Comparison of ENCODE assay signal across 8 mouse cellular contexts in the genomic region with DNA sequence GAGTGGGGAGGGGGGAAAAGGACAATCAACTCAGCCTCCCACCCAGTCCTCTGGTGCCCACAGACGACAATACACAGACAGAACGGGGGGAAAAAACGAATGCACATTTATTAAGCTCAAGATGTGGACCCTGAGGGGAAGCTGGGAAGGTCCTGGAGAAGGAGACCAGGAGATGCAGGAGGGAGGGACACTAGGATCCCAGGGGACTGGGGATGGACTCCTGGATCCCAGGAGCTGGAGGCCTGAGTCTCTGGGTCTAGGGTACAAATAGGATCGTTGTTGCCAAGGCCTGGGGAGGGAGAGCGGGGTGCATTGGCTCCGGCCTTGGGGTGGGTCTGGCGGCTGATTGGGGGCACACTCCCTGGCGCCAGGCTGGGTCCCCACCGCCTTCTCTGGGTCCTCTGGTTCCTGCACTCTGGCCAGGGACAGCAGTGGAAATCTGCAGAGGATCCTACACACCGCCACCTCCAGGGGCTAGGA. TPM values are rescaled to one million over a fixed set of nuclear protein-coding genes. Genes with fewer than 3 reads are reported as not detected.
DNase-seq lines count a peak whose midpoint lies in the region; ATAC-seq and TF ChIP-seq lines count a peak whose summit lies in the region.

Fxyd5 (minus strand) TSS at position 51 of the 480 bp plus-strand sequence.

- no peaks in the 10 kb centered on the region for H3K27me3 ChIP-seq in kidney, postnatal 0 days (ENCODE audit: insufficient read depth, low read length)
- H3K27me3 ChIP-seq in heart, embryonic 11.5 days (ENCODE audit: control insufficient read depth, insufficient read depth, low read length) = peaks cover 52% of the 10 kb centered on the region
- H3K27me3 ChIP-seq in midbrain, embryonic 16.5 days (ENCODE audit: control insufficient read depth, insufficient read depth, low read depth, low read length) = peaks cover 34% of the 10 kb centered on the region

- DNase-seq in kidney, postnatal 0 days (ENCODE audit: low spot score) = no peak
- DNase-seq in kidney, postnatal 36 days = no peak
- DNase-seq in adrenal gland, postnatal 36 days = no peak
- no peak for DNase-seq in layer of hippocampus, postnatal 36 days
- no peak for DNase-seq in urinary bladder, postnatal 14 days (ENCODE audit: low spot score)
- no peak for DNase-seq in kidney, adult 11 months

- no peak for ATAC-seq in kidney, postnatal 0 days (replicated peaks; ENCODE audit: low FRiP score, low read depth)
- no peak for ATAC-seq in heart, embryonic 11.5 days (replicated peaks; ENCODE audit: insufficient number of reproducible peaks, low FRiP score, low TSS enrichment)
- no peak for ATAC-seq in midbrain, embryonic 16.5 days

- peak within 1 kb of the TSS; percentile 27 for H3K4me3 ChIP-seq in kidney, postnatal 0 days (replicated peaks; ENCODE audit: low read depth, low read length)
- peak within 1 kb of the TSS; percentile 34 for H3K4me3 ChIP-seq in heart, embryonic 11.5 days (ENCODE audit: low read depth, low read length)
- peak within 1 kb of the TSS; percentile 12 for H3K4me3 ChIP-seq in midbrain, embryonic 16.5 days (ENCODE audit: low read depth, low read length)

- no peaks in the 10 kb centered on the region for H3K36me3 ChIP-seq in kidney, postnatal 0 days (ENCODE audit: insufficient read depth, low read length)
- no peaks in the 10 kb centered on the region for H3K36me3 ChIP-seq in heart, embryonic 11.5 days (ENCODE audit: control insufficient read depth, insufficient read depth, low read length)
- H3K36me3 ChIP-seq in midbrain, embryonic 16.5 days (ENCODE audit: control insufficient read depth, insufficient read depth, low read length) = no peaks in the 10 kb centered on the region

- 36% methylated on average over 10 of the region's 10 CpGs for WGBS in kidney, postnatal 0 days
- 35% methylated on average over 10 of the region's 10 CpGs for WGBS in heart, embryonic 11.5 days (ENCODE audit: insufficient replicate concordance)
- 45% methylated on average over 10 of the region's 10 CpGs for WGBS in midbrain, embryonic 16.5 days

- H3K4me1 ChIP-seq in kidney, postnatal 0 days (replicated peaks; ENCODE audit: insufficient read depth, low read length) = peaks cover 10% of the 10 kb centered on the region; the same call in 1 of the 2 replicates
- H3K4me1 ChIP-seq in heart, embryonic 11.5 days (ENCODE audit: control insufficient read depth, insufficient read depth, low read length) = peaks cover 8% of the 10 kb centered on the region; the same call in 1 of the 2 replicates
- H3K4me1 ChIP-seq in midbrain, embryonic 16.5 days (ENCODE audit: control insufficient read depth, insufficient read depth, low read length) = no peaks in the 10 kb centered on the region

- TF ChIP-seq CTCF in kidney, postnatal 0 days (IDR thresholded peaks at IDR 0.05; ENCODE audit: low read depth) = no peak

- H3K9ac ChIP-seq in kidney, postnatal 0 days (ENCODE audit: low read depth, low read length) = peak within 1 kb of the TSS; percentile 24; the same call in 1 of the 2 replicates
- H3K9ac ChIP-seq in heart, embryonic 11.5 days (ENCODE audit: low read depth, low read length) = peak within 1 kb of the TSS; percentile 64
- peak within 1 kb of the TSS; percentile 40; the same call in 1 of the 2 replicates for H3K9ac ChIP-seq in midbrain, embryonic 16.5 days (ENCODE audit: low read depth, low read length)

- no peak within 1 kb of the TSS; the same call in 1 of the 2 replicates for H3K27ac ChIP-seq in kidney, postnatal 0 days
- no peak within 1 kb of the TSS; the same call in 1 of the 2 replicates for H3K27ac ChIP-seq in heart, embryonic 11.5 days (ENCODE audit: low read depth, low read length)
- no peak within 1 kb of the TSS for H3K27ac ChIP-seq in midbrain, embryonic 16.5 days (ENCODE audit: low read length)

- no peaks in the 10 kb centered on the region for H3K9me3 ChIP-seq in kidney, postnatal 0 days (replicated peaks; ENCODE audit: low read length)
- H3K9me3 ChIP-seq in heart, embryonic 11.5 days (replicated peaks; ENCODE audit: control insufficient read depth, low read length) = no peaks in the 10 kb centered on the region
- no peaks in the 10 kb centered on the region for H3K9me3 ChIP-seq in midbrain, embryonic 16.5 days (replicated peaks; ENCODE audit: control insufficient read depth, low read length, poor library complexity, severe bottlenecking)

- peak within 1 kb of the TSS; percentile 61 for H3K4me2 ChIP-seq in kidney, postnatal 0 days (ENCODE audit: low read length)
- peak within 1 kb of the TSS; percentile 60 for H3K4me2 ChIP-seq in heart, embryonic 11.5 days
- H3K4me2 ChIP-seq in midbrain, embryonic 16.5 days (ENCODE audit: low read length) = peak within 1 kb of the TSS; percentile 34

RNA-seq across cellular contexts. Expression of gene Fxyd5, which starts in this region (rescaled TPM):
- polyA plus RNA-seq in kidney, postnatal 0 days (2015; fragmentation: Nextera tagmentation; extraction: Ambion mirVana) = 31.5 and 35.9 TPM in 2 replicates
- total RNA-seq in adrenal gland, postnatal 36 days (2021) = 100 to 1,000 TPM in 1 of 2 experiments, 10 to 100 TPM in 1; 34.8 to 103 TPM
- 30.3 and 38.5 TPM in 2 replicates for polyA plus RNA-seq in heart, embryonic 11.5 days (2014; fragmentation: Nextera tagmentation; extraction: Ambion mirVana)
- total RNA-seq in layer of hippocampus, postnatal 36 days (2021) = 10 to 100 TPM; 23.3 to 26.5 TPM
- 19.0 and 24.4 TPM in 2 replicates for polyA plus RNA-seq in midbrain, embryonic 16.5 days (2015; fragmentation: Nextera tagmentation; extraction: Ambion mirVana)
